Mouse (Mus musculus) cortical plate, adult 2 months (tissue): ENCODE measurements around the gene Crybb1.

Experiments used
- CTCF ChIP-seq: fragments of 200-500 bp; IDR thresholded peaks from 2 replicates; pipeline ENCODE4 v1.5.1; 2011; ENCODE audit warnings: mild to moderate bottlenecking, control low read depth, low read length; ENCODE audit not compliant: insufficient read depth; ENCODE audit errors: extremely low read depth
- POLR2A ChIP-seq: fragments of 200-500 bp; IDR thresholded peaks from 2 replicates; pipeline ENCODE4 v1.6.1; 2011; ENCODE audit warnings: mild to moderate bottlenecking, low read length, control low read depth; ENCODE audit not compliant: insufficient read depth; ENCODE audit errors: extremely low read depth

DNA sequence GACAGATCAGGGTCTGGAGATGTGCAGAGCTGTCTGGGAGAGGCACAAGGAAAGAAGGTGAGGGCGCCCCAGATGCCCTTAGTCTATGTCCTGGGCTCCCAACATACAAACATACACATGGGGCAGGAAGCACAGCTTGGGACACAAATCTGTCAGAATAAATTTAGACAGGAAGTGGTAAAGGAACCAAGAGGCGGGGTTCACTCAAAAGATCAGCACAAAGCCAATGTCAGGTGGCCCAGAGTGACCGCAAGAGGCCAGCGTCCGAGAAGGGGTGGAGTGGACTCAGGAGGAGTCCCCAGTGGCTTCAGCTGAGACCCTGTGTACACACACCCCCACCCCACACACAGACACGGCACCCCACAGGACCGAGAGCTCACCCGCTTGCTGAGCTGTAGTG, 35.4 kb upstream of the Crybb1 start:
- TF ChIP-seq CTCF (no peak), POLR2A (no peak)
